Mouse (Mus musculus): ENCODE data around the gene Tmem121. TPM values are rescaled to one million over a fixed set of nuclear protein-coding genes. Genes with fewer than 3 reads are reported as not detected.

The Tmem121 gene
- polyA plus RNA-seq, 1 experiment from 2014 or later = 0.39 TPM

- H3K4me1 ChIP-seq (ENCODE audit: control insufficient read depth, low read depth, low read length) = no peaks in the 10 kb centered on the region
- H3K36me3 ChIP-seq (ENCODE audit: control insufficient read depth, insufficient read depth) = no peaks in the 10 kb centered on the region
- WGBS (ENCODE audit: insufficient replicate concordance) = 67% methylated on average over 18 of the region's 18 CpGs
- H3K27me3 ChIP-seq (ENCODE audit: control insufficient read depth, insufficient read depth, low read depth, low read length) = no peaks in the 10 kb centered on the region
- no peak for ATAC-seq (ENCODE audit: low read depth)
- H3K9me3 ChIP-seq (replicated peaks; ENCODE audit: control insufficient read depth, low read length) = no peaks in the 10 kb centered on the region
- no peak overlapping the region for H3K4me2 ChIP-seq (ENCODE audit: low read depth, low read length)
- no peak overlapping the region for H3K27ac ChIP-seq (ENCODE audit: low read length)
- H3K9ac ChIP-seq (ENCODE audit: low read depth, low read length) = no peak overlapping the region
- H3K4me3 ChIP-seq (ENCODE audit: low read depth, low read length) = no peak overlapping the region
Measured at GRCm38 (mm10) chr12:113176960-113177725, 8.6 kb upstream of the Tmem121 start.

- H3K9me3 ChIP-seq (replicated peaks; ENCODE audit: control insufficient read depth, low read length) = no peaks in the 10 kb centered on the region
- WGBS (ENCODE audit: insufficient replicate concordance) = 55% methylated on average over 4 of the region's 4 CpGs
Measured at GRCm38 (mm10) chr12:113181020-113181419, 4.7 kb upstream of the Tmem121 start.

GRCm38 (mm10) chr12:113184945-113185344 is 785 bp upstream of the Tmem121 start:
- Histone ChIP-seq H3K36me3 (ENCODE audit: control insufficient read depth, insufficient read depth) (no peaks in the 10 kb centered on the region), H3K27ac (ENCODE audit: low read length) (no peak overlapping the region), H3K9ac (ENCODE audit: low read depth, low read length) (no peak overlapping the region), H3K27me3 (ENCODE audit: control insufficient read depth, insufficient read depth, low read depth, low read length) (peaks cover 44% of the 10 kb centered on the region), H3K4me3 (ENCODE audit: low read depth, low read length) (no peak overlapping the region), H3K4me1 (ENCODE audit: control insufficient read depth, low read depth, low read length) (peaks cover 8% of the 10 kb centered on the region), H3K9me3 (replicated peaks; ENCODE audit: control insufficient read depth, low read length) (no peaks in the 10 kb centered on the region), H3K4me2 (ENCODE audit: low read depth, low read length) (no peak overlapping the region)
- no peak for ATAC-seq (ENCODE audit: low read depth)
- WGBS (ENCODE audit: insufficient replicate concordance) = 53% methylated on average over 5 of the region's 5 CpGs

More at GRCm38 (mm10) chr12:113181020-113181419, 4.7 kb upstream of the Tmem121 start:
- ATAC-seq (ENCODE audit: low read depth) = no peak
- Histone ChIP-seq H3K27me3 (ENCODE audit: control insufficient read depth, insufficient read depth, low read depth, low read length) (peaks cover 19% of the 10 kb centered on the region), H3K4me1 (ENCODE audit: control insufficient read depth, low read depth, low read length) (peaks cover 3% of the 10 kb centered on the region; the same call in 1 of the 2 replicates), H3K36me3 (ENCODE audit: control insufficient read depth, insufficient read depth) (no peaks in the 10 kb centered on the region), H3K9ac (ENCODE audit: low read depth, low read length) (no peak overlapping the region), H3K27ac (ENCODE audit: low read length) (no peak overlapping the region), H3K4me3 (ENCODE audit: low read depth, low read length) (no peak overlapping the region), H3K4me2 (ENCODE audit: low read depth, low read length) (no peak overlapping the region)

GRCm38 (mm10) chr12:113186326-113187010 is 738 bp downstream of the Tmem121 start:
- peak overlapping the region; percentile 53 for H3K4me2 ChIP-seq (ENCODE audit: low read depth, low read length)
- H3K4me1 ChIP-seq (ENCODE audit: control insufficient read depth, low read depth, low read length) = peaks cover 8% of the 10 kb centered on the region
- no peak overlapping the region for H3K9ac ChIP-seq (ENCODE audit: low read depth, low read length)
- H3K27ac ChIP-seq (ENCODE audit: low read length) = no peak overlapping the region
- 45% methylated on average over 12 of the region's 12 CpGs for WGBS (ENCODE audit: insufficient replicate concordance)
- ATAC-seq (ENCODE audit: low read depth) = no peak
- H3K9me3 ChIP-seq (replicated peaks; ENCODE audit: control insufficient read depth, low read length) = no peaks in the 10 kb centered on the region
- H3K36me3 ChIP-seq (ENCODE audit: control insufficient read depth, insufficient read depth) = no peaks in the 10 kb centered on the region
- peaks cover 44% of the 10 kb centered on the region for H3K27me3 ChIP-seq (ENCODE audit: control insufficient read depth, insufficient read depth, low read depth, low read length)
- H3K4me3 ChIP-seq (ENCODE audit: low read depth, low read length) = peak overlapping the region; percentile 51

GRCm38 (mm10) chr12:113187011-113187375 is 1.3 kb downstream of the Tmem121 start:
- no peak overlapping the region for H3K4me3 ChIP-seq (ENCODE audit: low read depth, low read length)
- WGBS (ENCODE audit: insufficient replicate concordance) = 30% methylated on average over 4 of the region's 4 CpGs
- no peaks in the 10 kb centered on the region for H3K36me3 ChIP-seq (ENCODE audit: control insufficient read depth, insufficient read depth)
- no peak overlapping the region for H3K9ac ChIP-seq (ENCODE audit: low read depth, low read length)
- no peaks in the 10 kb centered on the region for H3K9me3 ChIP-seq (replicated peaks; ENCODE audit: control insufficient read depth, low read length)
- peaks cover 44% of the 10 kb centered on the region for H3K27me3 ChIP-seq (ENCODE audit: control insufficient read depth, insufficient read depth, low read depth, low read length)
- no peak for ATAC-seq (ENCODE audit: low read depth)
- H3K27ac ChIP-seq (ENCODE audit: low read length) = no peak overlapping the region
- no peak overlapping the region; the same call in 1 of the 2 replicates for H3K4me2 ChIP-seq (ENCODE audit: low read depth, low read length)
- peaks cover 8% of the 10 kb centered on the region for H3K4me1 ChIP-seq (ENCODE audit: control insufficient read depth, low read depth, low read length)

GRCm38 (mm10) chr12:113187584-113188295 is 2.0 kb downstream of the Tmem121 start:
- Histone ChIP-seq H3K9me3 (replicated peaks; ENCODE audit: control insufficient read depth, low read length) (no peaks in the 10 kb centered on the region), H3K27me3 (ENCODE audit: control insufficient read depth, insufficient read depth, low read depth, low read length) (peaks cover 44% of the 10 kb centered on the region), H3K4me1 (ENCODE audit: control insufficient read depth, low read depth, low read length) (peaks cover 8% of the 10 kb centered on the region), H3K36me3 (ENCODE audit: control insufficient read depth, insufficient read depth) (no peaks in the 10 kb centered on the region), H3K4me3 (ENCODE audit: low read depth, low read length) (peak overlapping the region; percentile 22), H3K4me2 (ENCODE audit: low read depth, low read length) (peak overlapping the region; percentile 50), H3K9ac (ENCODE audit: low read depth, low read length) (no peak overlapping the region), H3K27ac (ENCODE audit: low read length) (no peak overlapping the region)
- WGBS (ENCODE audit: insufficient replicate concordance) = 3% methylated on average over 56 of the region's 56 CpGs
- ATAC-seq (ENCODE audit: low read depth) = peak; percentile 43; the same call in 1 of the 2 replicates

- ATAC-seq (ENCODE audit: low read depth) = no peak
- Histone ChIP-seq H3K27ac (ENCODE audit: low read length) (no peak overlapping the region), H3K9me3 (replicated peaks; ENCODE audit: control insufficient read depth, low read length) (no peaks in the 10 kb centered on the region), H3K4me3 (ENCODE audit: low read depth, low read length) (no peak overlapping the region), H3K4me1 (ENCODE audit: control insufficient read depth, low read depth, low read length) (peaks cover 8% of the 10 kb centered on the region), H3K4me2 (ENCODE audit: low read depth, low read length) (no peak overlapping the region), H3K9ac (ENCODE audit: low read depth, low read length) (no peak overlapping the region), H3K36me3 (ENCODE audit: control insufficient read depth, insufficient read depth) (no peaks in the 10 kb centered on the region), H3K27me3 (ENCODE audit: control insufficient read depth, insufficient read depth, low read depth, low read length) (peaks cover 44% of the 10 kb centered on the region)
- WGBS (ENCODE audit: insufficient replicate concordance) = 78% methylated on average over 51 of the region's 51 CpGs
Measured at GRCm38 (mm10) chr12:113188349-113189055, 2.8 kb downstream of the Tmem121 start.

GRCm38 (mm10) chr12:113193423-113193822 is 7.7 kb downstream of the Tmem121 start:
- Histone ChIP-seq H3K4me3 (ENCODE audit: low read depth, low read length) (no peak overlapping the region), H3K36me3 (ENCODE audit: control insufficient read depth, insufficient read depth) (no peaks in the 10 kb centered on the region), H3K4me1 (ENCODE audit: control insufficient read depth, low read depth, low read length) (no peaks in the 10 kb centered on the region), H3K27me3 (ENCODE audit: control insufficient read depth, insufficient read depth, low read depth, low read length) (peaks cover 3% of the 10 kb centered on the region), H3K9me3 (replicated peaks; ENCODE audit: control insufficient read depth, low read length) (no peaks in the 10 kb centered on the region), H3K9ac (ENCODE audit: low read depth, low read length) (no peak overlapping the region), H3K4me2 (ENCODE audit: low read depth, low read length) (no peak overlapping the region), H3K27ac (ENCODE audit: low read length) (no peak overlapping the region)
- ATAC-seq (ENCODE audit: low read depth) = no peak
- WGBS (ENCODE audit: insufficient replicate concordance) = 30% methylated on average over 2 of the region's 2 CpGs
